In genomic region chr5:124230461-124230860, GRCm38 (mm10) we compare ENCODE assay signal across 16 mouse cellular contexts.
"Had no signal": no experiment of that assay in that cellular context is flagged by ENCODE, and none has a peak within 500 bp of the region (broad histone marks: within the 10 kb centered on the region; RNA-seq: fewer than 3 reads in every experiment).

No protein-coding gene starts in this region.

- H3K27me3 ChIP-seq: limb, embryonic 15.5 days; liver, embryonic 12.5 days; lung, embryonic 15.5 days; neural tube, embryonic 12.5 days had no signal

- H3K9me3 ChIP-seq: limb, embryonic 15.5 days; liver, embryonic 12.5 days; lung, embryonic 15.5 days; midbrain, embryonic 10.5 days; neural tube, embryonic 12.5 days had no signal

- ATAC-seq: liver, embryonic 12.5 days had no signal

- H3K4me3 ChIP-seq: limb, embryonic 15.5 days; liver, embryonic 12.5 days; lung, embryonic 15.5 days; midbrain, embryonic 10.5 days; myocyte; neural tube, embryonic 12.5 days had no signal

- DNase-seq: kidney, adult 11 months; kidney, adult 9 months; kidney, postnatal 36 days; layer of hippocampus, adult 9-11 months; layer of hippocampus, postnatal 36 days; lung, postnatal 14 days; midbrain, embryonic 14.5 days; right cerebral cortex, postnatal 25 days had no signal

- H3K9ac ChIP-seq: limb, embryonic 15.5 days; liver, embryonic 12.5 days; lung, embryonic 15.5 days; neural tube, embryonic 12.5 days had no signal

- H3K36me3 ChIP-seq: limb, embryonic 15.5 days; liver, embryonic 12.5 days; lung, embryonic 15.5 days; midbrain, embryonic 10.5 days; neural tube, embryonic 12.5 days had no signal

- H3K27ac ChIP-seq: kidney, postnatal 0 days; limb, embryonic 15.5 days; liver, embryonic 12.5 days; lung, embryonic 15.5 days; midbrain, embryonic 10.5 days; neural tube, embryonic 12.5 days; stomach, postnatal 0 days had no signal

- H3K4me2 ChIP-seq: limb, embryonic 15.5 days; liver, embryonic 12.5 days; lung, embryonic 15.5 days; neural tube, embryonic 12.5 days had no signal
